Mouse (Mus musculus) CD4-positive naive resting alpha-beta T cell, adult 76 days (primary cell): ENCODE results near the gene Wdr53. TPM values are rescaled to one million over a fixed set of nuclear protein-coding genes. Genes with fewer than 3 reads are reported as not detected.

Experiments
- total RNA-seq: library from RNA; stranded (reverse); gene quantifications from one replicate; pipeline ENCODE4 v1.2.4, GENCODE M21; 2023

Gene Wdr53
- total RNA-seq = 11.8 TPM

GRCm38 (mm10) chr16:32246952-32247370, at the start of gene Wdr53, which contains the start of gene Fbxo45:
Gene Wdr53 (plus strand): TSS chr16:32247227.
Gene Fbxo45 (minus strand): TSS chr16:32247158.

GRCm38 (mm10) chr16:32271291-32271690, 24.3 kb downstream of the Wdr53 start, which contains the start of gene Smco1:
Gene Smco1 (plus strand): TSS chr16:32271468.

GRCm38 (mm10) chr16:32277308-32278256, 30.6 kb downstream of the Wdr53 start, which contains the start of gene Rnf168:
Gene Rnf168 (plus strand): TSS chr16:32277459.

Other genes with a start within 250 kb of the Wdr53 start
- gene Senp5, start 243.9 kb upstream of the Wdr53 start, total RNA-seq = 21.9 TPM
- gene Pak2, start 167.9 kb upstream of the Wdr53 start, total RNA-seq = 102 TPM
- 38.4 TPM for gene Pigx, start 147.5 kb upstream of the Wdr53 start, total RNA-seq
- gene Cep19, start 147.4 kb upstream of the Wdr53 start, total RNA-seq = 4.1 TPM
- 73.9 TPM for gene Nrros, start 81.6 kb upstream of the Wdr53 start, total RNA-seq
- gene Bex6, start 67.4 kb upstream of the Wdr53 start, total RNA-seq = not detected
- 9.7 TPM for gene Fbxo45, start 69 bp upstream of the Wdr53 start, total RNA-seq
- 0.53 TPM for gene Smco1, start 24.2 kb downstream of the Wdr53 start, total RNA-seq
- 18.6 TPM for gene Rnf168, start 30.2 kb downstream of the Wdr53 start, total RNA-seq
- gene Ubxn7, start 85.0 kb downstream of the Wdr53 start, total RNA-seq = 89.5 TPM
- gene Tm4sf19, start 153.3 kb downstream of the Wdr53 start, total RNA-seq = not detected
- gene Tctex1d2, start 172.5 kb downstream of the Wdr53 start, total RNA-seq = 0.97 TPM
- 32.7 TPM for gene Pcyt1a, start 183.7 kb downstream of the Wdr53 start, total RNA-seq
- not detected for gene Slc51a, start 240.7 kb downstream of the Wdr53 start, total RNA-seq
- gene Zdhhc19, start 249.0 kb downstream of the Wdr53 start, total RNA-seq = not detected